Mouse (Mus musculus): ENCODE measurements at regions not wholly inside any gene's neighbourhood (a gene's known extent, or its start where the extent isn't known, plus 50 kb on each side); places are given as distances from the start of the nearest gene placed in this dataset.

DNA sequence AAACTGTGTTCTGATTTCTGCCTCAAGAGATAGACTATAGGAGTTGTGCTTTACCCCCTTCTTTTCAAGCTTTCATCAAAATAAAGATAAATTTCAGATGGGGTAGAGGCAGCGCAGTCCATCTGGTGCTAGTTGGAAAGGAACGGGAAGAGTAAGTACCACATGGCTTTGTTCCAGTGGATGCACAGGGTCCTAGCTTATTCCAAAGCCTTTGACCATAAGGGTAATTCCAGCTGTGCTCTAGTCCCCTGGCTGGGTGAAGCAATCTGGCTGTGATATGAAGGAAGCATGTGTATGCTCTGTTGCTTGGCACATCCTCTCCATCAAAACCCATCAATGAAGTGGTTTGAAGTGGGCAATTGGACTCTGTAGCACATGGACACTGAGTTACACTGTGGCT lies 155.6 kb downstream of the 1190002N15Rik start:
- Histone ChIP-seq H3K9me3 (no peaks in the 10 kb centered on the region), H3K27ac (no peak overlapping the region), H3K4me1 (replicated peaks) (0 out of 2 replicates have a peak, but pooled peaks cover 3% of the 10 kb centered on the region), H3K4me2 (no peak overlapping the region), H3K36me3 (no peaks in the 10 kb centered on the region), H3K9ac (replicated peaks) (no peak overlapping the region), H3K27me3 (no peaks in the 10 kb centered on the region), H3K4me3 (replicated peaks) (no peak overlapping the region)
- 64% methylated on average over 2 of the region's 2 CpGs for WGBS
- ATAC-seq (ENCODE audit: insufficient number of reproducible peaks, insufficient read depth, low FRiP score, low TSS enrichment, low read depth) = no peak

DNA sequence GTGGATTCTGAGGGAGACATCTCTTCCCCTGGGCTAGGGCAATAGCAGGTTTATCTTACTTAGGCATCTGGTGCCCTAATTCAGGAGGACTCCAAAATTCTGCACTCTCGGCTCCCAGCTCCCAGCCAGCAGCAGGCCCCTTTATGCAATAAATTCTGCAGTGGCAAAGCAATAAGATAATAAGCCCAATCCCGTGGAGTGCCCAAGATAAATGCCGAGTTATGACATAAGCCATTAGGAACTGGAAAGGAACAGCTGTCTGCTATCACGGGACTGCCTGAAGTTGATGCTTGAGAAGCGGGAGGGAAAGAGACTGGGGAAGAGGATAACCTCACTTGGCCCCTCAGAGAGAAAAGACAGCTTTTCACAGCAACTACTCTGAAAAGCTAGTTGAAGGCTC lies 159.0 kb downstream of the 1190002N15Rik start:
- no peak overlapping the region for H3K27ac ChIP-seq
- no peak overlapping the region for H3K4me3 ChIP-seq (replicated peaks)
- H3K36me3 ChIP-seq = no peaks in the 10 kb centered on the region
- H3K4me1 ChIP-seq (replicated peaks) = 0 out of 2 replicates have a peak, but pooled peaks cover 3% of the 10 kb centered on the region
- 44% methylated on average over 5 of the region's 5 CpGs for WGBS
- H3K9me3 ChIP-seq = no peaks in the 10 kb centered on the region
- no peak overlapping the region for H3K9ac ChIP-seq (replicated peaks)
- H3K27me3 ChIP-seq = no peaks in the 10 kb centered on the region
- no peak for ATAC-seq (ENCODE audit: insufficient number of reproducible peaks, insufficient read depth, low FRiP score, low TSS enrichment, low read depth)
- H3K4me2 ChIP-seq = no peak overlapping the region

DNA sequence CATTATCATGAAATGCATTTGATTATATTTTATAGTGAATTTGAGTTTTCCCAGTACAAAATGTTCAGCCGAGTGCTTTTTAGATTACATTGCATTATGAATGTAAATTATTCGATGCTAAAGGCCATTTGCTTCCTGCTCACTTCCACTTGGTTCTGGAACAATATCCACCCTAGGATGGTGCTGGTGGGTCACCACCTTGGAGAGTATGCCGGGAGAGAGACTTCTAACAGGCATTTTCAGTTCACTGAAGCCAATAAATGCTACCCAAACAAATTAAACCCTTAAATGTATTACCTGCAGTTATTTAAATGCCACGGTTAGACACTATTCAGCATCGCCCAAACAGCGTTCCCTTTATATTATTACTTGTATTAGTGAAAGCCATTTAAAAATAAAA lies 159.6 kb downstream of the 1190002N15Rik start:
- Histone ChIP-seq H3K36me3 (no peaks in the 10 kb centered on the region), H3K4me2 (no peak overlapping the region), H3K27ac (no peak overlapping the region), H3K4me3 (replicated peaks) (no peak overlapping the region), H3K4me1 (replicated peaks) (0 out of 2 replicates have a peak, but pooled peaks cover 3% of the 10 kb centered on the region), H3K9ac (replicated peaks) (no peak overlapping the region), H3K27me3 (no peaks in the 10 kb centered on the region), H3K9me3 (no peaks in the 10 kb centered on the region)
- no peak for ATAC-seq (ENCODE audit: insufficient number of reproducible peaks, insufficient read depth, low FRiP score, low TSS enrichment, low read depth)
- WGBS = 77% methylated on average over 6 of the region's 6 CpGs

DNA sequence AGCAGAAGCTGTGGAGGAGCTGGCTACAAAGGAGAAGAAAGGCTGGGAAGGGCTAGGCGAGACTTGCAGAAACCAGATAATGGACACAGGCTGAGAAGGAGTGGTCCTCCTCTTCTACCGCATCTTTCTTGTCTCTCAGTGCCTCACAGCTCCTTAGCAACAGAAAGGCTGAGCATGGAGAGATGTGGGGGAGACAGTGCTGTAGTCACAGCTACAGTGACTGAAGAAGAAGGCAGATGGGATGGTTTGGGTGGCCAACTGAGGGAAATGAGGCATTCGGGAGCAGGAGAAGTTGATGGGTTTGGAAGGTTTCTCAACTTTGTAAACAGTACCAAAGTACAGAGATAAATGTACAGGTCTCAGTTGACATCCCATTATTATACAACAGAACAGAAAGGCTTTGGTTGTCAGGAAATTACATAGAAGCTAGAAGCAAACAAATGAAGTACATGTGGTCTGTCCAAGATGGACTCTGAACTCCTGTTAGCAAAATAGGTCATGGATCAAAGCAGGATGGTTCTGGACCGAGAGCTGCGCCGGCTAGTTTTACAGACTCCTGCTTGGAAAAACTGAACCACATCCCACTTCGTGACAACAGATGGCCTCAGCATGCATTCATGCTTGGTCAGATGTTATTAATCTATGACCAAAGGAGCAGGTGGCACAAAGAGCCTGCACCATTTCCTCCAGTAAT lies 160.4 kb downstream of the 1190002N15Rik start:
- H3K9me3 ChIP-seq = no peaks in the 10 kb centered on the region
- WGBS = 60% methylated on average over 7 of the region's 7 CpGs
- ATAC-seq (ENCODE audit: insufficient number of reproducible peaks, insufficient read depth, low FRiP score, low TSS enrichment, low read depth) = no peak

DNA sequence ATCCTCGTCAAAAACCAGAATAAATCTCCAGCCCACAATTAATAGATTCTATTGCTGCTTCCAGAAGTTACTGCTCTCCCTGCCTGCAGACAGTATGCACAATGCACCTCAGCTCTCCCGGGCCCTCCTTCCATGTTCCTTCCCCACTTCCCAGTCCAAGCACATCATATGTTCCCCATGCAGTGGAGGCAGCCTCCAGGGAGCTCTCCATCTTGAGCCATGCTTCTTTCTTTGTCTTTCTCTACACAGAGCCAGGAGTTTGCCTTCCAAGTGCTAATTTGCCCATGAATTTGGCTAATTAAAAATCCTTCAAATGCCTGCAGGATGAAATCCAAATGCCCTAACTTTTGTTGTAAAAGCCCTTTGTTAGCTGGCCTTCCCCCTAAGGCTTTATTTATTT lies 166.9 kb downstream of the 1190002N15Rik start:
- ATAC-seq (ENCODE audit: insufficient number of reproducible peaks, insufficient read depth, low FRiP score, low TSS enrichment, low read depth) = no peak
- no peaks in the 10 kb centered on the region for H3K27me3 ChIP-seq
- no peak overlapping the region for H3K27ac ChIP-seq
- H3K4me2 ChIP-seq = no peak overlapping the region
- no peaks in the 10 kb centered on the region for H3K9me3 ChIP-seq
- 72% methylated on average over 2 of the region's 2 CpGs for WGBS
- H3K36me3 ChIP-seq = no peaks in the 10 kb centered on the region
- no peak overlapping the region for H3K9ac ChIP-seq (replicated peaks)
- no peak overlapping the region for H3K4me3 ChIP-seq (replicated peaks)
- no peaks in the 10 kb centered on the region for H3K4me1 ChIP-seq (replicated peaks)

More for the DNA sequence above, 160.4 kb downstream of the 1190002N15Rik start:
- H3K36me3 ChIP-seq = no peaks in the 10 kb centered on the region
- H3K27ac ChIP-seq = no peak overlapping the region
- no peak overlapping the region for H3K4me2 ChIP-seq
- no peak overlapping the region for H3K9ac ChIP-seq (replicated peaks)
- H3K4me1 ChIP-seq (replicated peaks) = 0 out of 2 replicates have a peak, but pooled peaks cover 3% of the 10 kb centered on the region
- H3K4me3 ChIP-seq (replicated peaks) = no peak overlapping the region
- no peaks in the 10 kb centered on the region for H3K27me3 ChIP-seq

DNA sequence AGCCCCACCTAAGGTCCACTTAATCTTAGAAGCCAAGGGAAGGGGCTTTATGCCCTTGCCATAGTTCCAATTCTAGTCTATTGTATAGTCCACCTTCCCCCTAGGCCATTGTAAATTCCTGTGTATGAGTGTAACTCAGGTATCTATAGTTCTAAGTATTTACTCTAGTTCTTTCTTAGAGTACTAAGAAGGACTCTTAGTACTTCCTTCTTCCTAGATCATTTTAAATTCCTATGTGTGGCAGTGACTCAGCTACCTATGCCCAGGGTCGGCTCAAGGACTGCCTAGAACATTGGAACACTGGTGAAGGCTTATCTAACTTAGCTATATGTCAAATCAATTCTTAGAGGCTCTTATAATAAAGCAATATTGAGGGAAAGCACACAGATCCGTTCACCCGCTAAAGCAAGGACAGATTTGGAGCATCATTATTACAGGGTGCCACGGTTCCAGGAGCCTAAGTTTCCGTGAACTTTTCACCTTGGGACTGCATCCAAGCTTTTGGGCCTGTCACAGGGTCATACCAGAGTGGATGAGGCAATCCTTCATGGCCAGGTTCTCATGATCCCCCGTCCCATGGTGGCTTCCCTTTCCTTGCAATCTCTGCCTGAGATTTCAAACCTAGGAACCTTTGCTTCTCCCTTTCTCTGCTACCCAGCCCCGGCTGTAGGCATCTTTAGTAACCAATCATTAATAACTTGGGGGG lies 169.5 kb downstream of the 1190002N15Rik start:
- ATAC-seq (ENCODE audit: insufficient number of reproducible peaks, insufficient read depth, low FRiP score, low TSS enrichment, low read depth) = no peak
- Histone ChIP-seq H3K4me2 (no peak overlapping the region), H3K36me3 (no peaks in the 10 kb centered on the region), H3K27me3 (no peaks in the 10 kb centered on the region), H3K9me3 (no peaks in the 10 kb centered on the region), H3K4me1 (replicated peaks) (no peaks in the 10 kb centered on the region), H3K9ac (replicated peaks) (no peak overlapping the region), H3K4me3 (replicated peaks) (no peak overlapping the region), H3K27ac (no peak overlapping the region)
- WGBS = 88% methylated on average over 7 of the region's 7 CpGs

DNA sequence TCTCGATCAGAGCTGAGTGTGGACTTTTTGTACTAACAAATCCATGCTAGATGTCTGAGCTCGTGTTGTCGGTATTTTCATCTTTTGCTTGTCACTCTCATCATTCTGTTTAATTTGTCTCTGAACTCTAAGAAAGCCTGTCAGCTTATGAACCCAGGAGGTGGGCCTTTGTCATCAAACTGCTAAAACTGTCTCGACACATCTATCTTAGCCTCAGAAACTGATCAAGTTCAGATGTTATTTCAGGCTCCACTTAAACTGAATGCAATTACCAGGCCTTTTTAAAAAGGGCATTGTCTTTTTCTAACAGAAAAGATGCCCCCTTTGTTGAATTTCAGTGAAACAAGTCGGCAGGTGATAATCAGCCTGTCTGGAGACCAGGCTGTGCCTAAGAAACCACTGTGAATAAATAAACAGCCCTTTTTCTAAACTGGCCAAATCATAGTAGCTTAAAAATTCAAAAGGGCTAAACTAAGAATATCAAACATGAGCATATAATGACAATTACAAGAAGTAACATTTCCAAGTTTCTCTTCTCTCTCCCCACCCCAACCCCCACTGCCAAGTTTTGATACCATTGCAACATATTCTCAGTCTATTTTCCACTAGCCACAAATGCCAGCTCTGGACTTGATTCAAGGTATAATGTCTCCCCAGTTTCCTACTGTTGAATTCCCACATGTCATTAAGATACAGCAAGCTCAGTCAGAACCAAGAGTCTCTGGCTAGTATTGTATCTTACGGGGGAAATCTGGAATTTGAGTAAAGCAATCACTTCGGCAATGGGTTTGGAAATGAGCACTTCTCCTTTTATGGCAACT lies 175.8 kb downstream of the 1190002N15Rik start:
- WGBS = 71% methylated on average over 7 of the region's 7 CpGs
- no peak overlapping the region for H3K9ac ChIP-seq (replicated peaks)
- H3K4me3 ChIP-seq (replicated peaks) = no peak overlapping the region
- no peak overlapping the region for H3K4me2 ChIP-seq
- no peak for ATAC-seq (ENCODE audit: insufficient number of reproducible peaks, insufficient read depth, low FRiP score, low TSS enrichment, low read depth)
- H3K27ac ChIP-seq = no peak overlapping the region
- no peaks in the 10 kb centered on the region for H3K9me3 ChIP-seq
- no peaks in the 10 kb centered on the region for H3K36me3 ChIP-seq
- no peaks in the 10 kb centered on the region for H3K4me1 ChIP-seq (replicated peaks)
- no peaks in the 10 kb centered on the region for H3K27me3 ChIP-seq

DNA sequence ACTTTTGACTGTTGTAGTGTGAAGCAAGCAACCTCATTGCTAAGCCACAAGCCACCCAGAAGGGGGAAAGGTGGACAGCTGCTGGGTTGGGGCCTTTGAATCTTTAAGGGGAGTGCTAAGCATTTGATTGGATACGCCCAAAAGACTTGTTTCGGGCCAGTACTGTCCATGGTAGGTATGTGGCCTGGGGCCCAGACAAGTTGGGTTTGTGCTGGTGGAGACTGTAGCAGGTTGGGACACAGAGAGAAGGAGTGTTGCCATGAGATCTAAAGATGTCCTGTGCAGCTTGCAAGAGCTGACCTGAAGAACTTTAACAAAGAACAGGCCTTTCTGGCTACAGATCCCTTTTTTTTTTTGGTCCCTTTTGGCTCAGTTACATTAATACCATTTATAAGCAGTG lies 176.9 kb downstream of the 1190002N15Rik start:
- H3K4me3 ChIP-seq (replicated peaks) = no peak overlapping the region
- no peak overlapping the region for H3K4me2 ChIP-seq
- no peaks in the 10 kb centered on the region for H3K36me3 ChIP-seq
- H3K4me1 ChIP-seq (replicated peaks) = no peaks in the 10 kb centered on the region
- 82% methylated on average over 2 of the region's 2 CpGs for WGBS
- no peaks in the 10 kb centered on the region for H3K9me3 ChIP-seq
- no peak overlapping the region for H3K27ac ChIP-seq
- ATAC-seq (ENCODE audit: insufficient number of reproducible peaks, insufficient read depth, low FRiP score, low TSS enrichment, low read depth) = no peak
- no peak overlapping the region for H3K9ac ChIP-seq (replicated peaks)
- no peaks in the 10 kb centered on the region for H3K27me3 ChIP-seq

DNA sequence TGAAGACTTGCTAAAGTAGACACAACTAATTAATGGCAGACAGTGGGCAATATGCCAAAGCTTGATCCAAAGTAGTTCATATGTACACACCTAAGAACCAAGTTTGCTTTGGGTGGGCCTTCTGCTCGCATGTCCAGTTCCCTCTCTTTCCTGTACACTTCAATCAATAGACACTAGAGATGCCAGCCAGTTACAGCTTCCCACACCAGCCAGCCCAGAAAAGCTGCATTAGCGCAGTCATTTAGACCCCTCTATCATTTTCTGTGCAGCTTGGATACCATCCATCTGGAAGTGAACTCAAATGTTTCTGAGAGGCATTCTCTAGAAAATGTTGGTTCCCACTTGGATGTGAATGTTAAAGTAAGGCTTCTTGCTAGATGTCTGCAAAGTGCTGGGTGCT lies 179.7 kb downstream of the 1190002N15Rik start:
- no peaks in the 10 kb centered on the region for H3K27me3 ChIP-seq
- H3K27ac ChIP-seq = no peak overlapping the region
- no peaks in the 10 kb centered on the region for H3K36me3 ChIP-seq
- no peak for ATAC-seq (ENCODE audit: insufficient number of reproducible peaks, insufficient read depth, low FRiP score, low TSS enrichment, low read depth)
- no peak overlapping the region for H3K9ac ChIP-seq (replicated peaks)
- no peak overlapping the region for H3K4me2 ChIP-seq
- no peaks in the 10 kb centered on the region for H3K4me1 ChIP-seq (replicated peaks)
- no peaks in the 10 kb centered on the region for H3K9me3 ChIP-seq
- no peak overlapping the region for H3K4me3 ChIP-seq (replicated peaks)
- WGBS = 94% methylated on average over 2 of the region's 2 CpGs

DNA sequence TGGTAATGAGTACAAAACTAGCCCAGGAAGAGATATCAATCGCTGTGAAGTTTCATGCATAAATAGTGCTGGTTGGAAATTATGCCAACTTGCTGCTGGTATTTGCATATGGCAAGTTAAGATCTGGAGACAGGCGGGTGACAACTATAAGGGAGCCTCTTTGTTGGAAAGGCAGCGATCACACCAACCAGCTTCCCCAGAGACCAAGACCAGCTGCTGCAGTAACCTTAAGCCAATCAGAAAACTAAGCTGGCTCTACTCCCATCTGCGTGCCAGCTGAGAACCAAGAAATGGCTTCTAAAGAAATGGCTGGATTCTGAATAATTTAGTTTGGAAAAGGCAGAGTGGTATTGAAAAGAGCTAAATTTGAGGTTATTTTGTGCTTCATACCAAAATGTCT lies 195.9 kb downstream of the 1190002N15Rik start:
- Histone ChIP-seq H3K4me3 (replicated peaks) (no peak overlapping the region), H3K27me3 (no peaks in the 10 kb centered on the region), H3K9me3 (no peaks in the 10 kb centered on the region), H3K9ac (replicated peaks) (no peak overlapping the region), H3K36me3 (no peaks in the 10 kb centered on the region), H3K27ac (no peak overlapping the region), H3K4me1 (replicated peaks) (no peaks in the 10 kb centered on the region), H3K4me2 (no peak overlapping the region)
- no peak for ATAC-seq (ENCODE audit: insufficient number of reproducible peaks, insufficient read depth, low FRiP score, low TSS enrichment, low read depth)
- WGBS = 87% methylated on average over 4 of the region's 4 CpGs

DNA sequence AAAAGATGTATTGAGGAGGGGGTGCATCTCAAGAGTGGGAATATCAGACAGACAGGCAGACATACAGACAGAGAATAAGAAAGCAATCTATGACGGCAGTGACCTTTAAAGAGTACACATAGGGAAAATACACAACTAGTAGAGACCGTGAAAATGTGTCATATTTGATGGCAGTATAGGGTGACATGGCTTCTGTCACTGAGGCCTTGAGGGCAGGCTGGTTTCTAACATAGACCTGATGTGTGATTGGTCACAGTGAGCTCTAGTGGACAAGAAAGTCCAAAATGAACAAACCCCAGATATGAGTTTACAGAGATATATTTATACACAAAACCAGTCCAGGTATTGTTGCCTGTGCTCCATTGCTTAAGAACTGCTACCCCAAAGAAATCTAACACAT lies 196.3 kb downstream of the 1190002N15Rik start:
- no peaks in the 10 kb centered on the region for H3K4me1 ChIP-seq (replicated peaks)
- H3K9ac ChIP-seq (replicated peaks) = no peak overlapping the region
- no peaks in the 10 kb centered on the region for H3K9me3 ChIP-seq
- no peaks in the 10 kb centered on the region for H3K36me3 ChIP-seq
- no peak for ATAC-seq (ENCODE audit: insufficient number of reproducible peaks, insufficient read depth, low FRiP score, low TSS enrichment, low read depth)
- no peaks in the 10 kb centered on the region for H3K27me3 ChIP-seq
- 93% methylated on average over 2 of the region's 2 CpGs for WGBS
- no peak overlapping the region for H3K4me2 ChIP-seq
- no peak overlapping the region for H3K27ac ChIP-seq
- H3K4me3 ChIP-seq (replicated peaks) = no peak overlapping the region

Measured in limb, embryonic 12.5 days (tissue).